Mouse (Mus musculus) left cerebral cortex, postnatal 10 days (tissue): ENCODE results near the gene 0610012G03Rik. TPM values are rescaled to one million over a fixed set of nuclear protein-coding genes. Genes with fewer than 3 reads are reported as not detected.
"Not testable (repeated sequence)": the region's sequence is repeated elsewhere in the genome, so short reads cannot be mapped to it uniquely, and the experiment has no call there.

Source experiments
- DNase-seq, 2 experiments: peaks; one replicate each; pipeline ENCODE4 v3.0.0; 2021 to 2022; ENCODE audit warnings: low spot score in 2 of 2, mixed read lengths in 1 of 2; ENCODE audit errors: extremely low spot score in 1 of 2
- intact Hi-C: fragments of 180-260 bp; cut with DNase I; formaldehyde crosslinking; loops from one replicate; pipeline ENCODE4 v1.15.1; 2025
- total RNA-seq, 2 experiments: library from RNA; stranded (reverse); gene quantifications; 2 replicates each; pipeline ENCODE4 v1.2.3; 2021

0610012G03Rik gene
- 10 to 100 TPM; 52.4 to 54.4 TPM for total RNA-seq

DNA sequence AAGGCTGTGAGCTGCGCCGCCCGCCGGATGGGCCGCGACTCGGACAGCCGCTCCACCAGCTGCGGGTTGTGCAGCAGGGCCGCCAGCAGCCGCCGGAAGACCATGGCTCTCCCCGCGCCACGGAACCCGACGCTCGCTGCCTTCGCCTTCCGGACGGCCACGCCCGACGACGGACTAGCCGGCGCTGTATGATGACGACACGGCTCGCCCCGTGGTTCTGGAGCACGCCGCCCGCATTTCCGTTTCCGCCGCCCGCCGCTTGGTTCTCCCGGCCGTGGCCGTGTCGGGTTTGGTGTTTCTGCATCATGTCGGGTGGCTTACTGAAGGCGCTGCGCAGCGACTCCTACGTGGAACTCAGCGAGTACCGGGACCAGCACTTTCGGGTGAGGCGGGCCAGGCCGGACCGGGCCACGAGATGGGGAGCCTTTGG, at the start of gene 0610012G03Rik, which contains the start of gene Ncbp2:
TSS of gene 0610012G03Rik (minus strand) at position 150 of the 430 bp plus-strand sequence.
TSS of gene Ncbp2 (plus strand) at position 169 of the 430 bp plus-strand sequence.
- DNase-seq: peak; percentile 95 to 99
- intact Hi-C loops: no loop called here

DNA sequence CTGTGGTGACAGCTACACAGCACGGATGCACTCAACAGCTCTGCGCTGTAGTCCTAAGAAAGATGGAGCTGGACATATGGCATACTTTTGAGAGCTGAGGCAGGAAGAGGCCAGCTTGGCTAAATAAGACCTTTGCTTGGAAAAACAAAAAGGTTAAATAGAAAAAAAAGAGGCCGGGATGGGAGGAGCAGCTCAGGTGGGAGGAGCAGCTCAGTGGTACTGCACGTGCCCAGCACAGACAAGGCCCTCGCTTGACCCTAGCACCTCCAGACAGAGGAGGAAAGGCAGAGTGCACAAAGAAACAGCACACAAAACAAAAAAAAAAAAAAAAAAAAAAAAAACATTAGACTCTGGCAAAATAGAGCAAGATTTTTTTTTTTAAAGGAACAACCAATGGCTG, 48.1 kb upstream of the 0610012G03Rik start:
- intact Hi-C loops: no loop called here
- no peak for DNase-seq

DNA sequence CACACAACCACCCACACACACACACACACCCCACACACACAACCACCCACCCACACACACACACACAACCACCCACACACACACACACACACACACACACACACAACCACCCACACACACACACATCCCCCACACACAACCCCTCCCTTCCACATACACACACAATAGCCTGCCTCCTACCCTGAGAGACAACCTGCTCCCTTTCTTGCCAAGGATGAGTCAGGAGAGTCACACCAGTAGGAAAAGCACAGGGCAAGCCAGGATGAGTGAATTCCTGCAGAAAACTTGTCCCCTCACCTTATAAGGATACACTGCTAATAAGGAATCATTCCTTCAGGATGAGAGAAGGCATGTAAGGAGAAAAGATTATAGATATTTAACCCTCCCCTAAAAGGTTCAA, 45.7 kb upstream of the 0610012G03Rik start:
- no peak for DNase-seq
- intact Hi-C loops: no loop called here

DNA sequence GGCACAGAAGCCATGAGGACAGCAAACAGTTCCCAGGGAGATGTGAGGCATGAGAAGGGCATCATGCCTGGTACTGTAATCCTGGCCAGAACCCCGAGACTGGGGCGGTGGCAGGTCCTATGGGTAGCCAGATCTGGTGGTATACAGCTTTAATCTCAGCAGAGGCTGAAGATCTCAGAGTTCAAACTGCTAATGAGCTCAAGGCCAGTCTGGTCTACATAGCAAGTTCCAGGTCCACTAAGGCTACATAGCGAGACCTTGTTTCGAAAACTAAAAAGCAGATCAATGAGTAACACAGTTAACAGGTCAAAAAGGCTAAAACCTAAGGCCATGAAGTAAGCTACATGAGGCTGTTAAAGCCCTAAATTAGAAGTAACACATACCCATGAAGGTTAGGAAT, 44.9 kb upstream of the 0610012G03Rik start:
- DNase-seq: no peak
- intact Hi-C loops: no loop called here

DNA sequence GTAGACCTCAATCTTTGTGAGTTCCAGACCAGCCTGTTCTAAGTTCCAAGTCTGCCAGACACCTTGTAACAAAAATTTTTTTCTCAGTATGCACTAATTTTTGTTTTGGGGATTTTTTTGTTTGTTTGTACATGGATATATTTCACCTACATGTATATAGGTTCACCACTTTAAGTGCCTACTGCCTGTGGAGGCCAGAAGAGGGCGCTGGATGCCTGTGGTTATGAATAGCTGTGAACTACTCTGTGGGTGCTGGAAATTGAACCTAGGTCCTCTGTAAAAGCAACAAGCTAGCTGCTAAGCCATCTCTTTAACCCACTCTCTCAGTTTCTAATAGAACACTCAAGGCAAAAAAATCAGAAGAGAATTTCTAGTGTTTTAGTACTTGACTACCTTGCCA, 43.7 kb upstream of the 0610012G03Rik start:
- intact Hi-C loops: no loop called here

DNA sequence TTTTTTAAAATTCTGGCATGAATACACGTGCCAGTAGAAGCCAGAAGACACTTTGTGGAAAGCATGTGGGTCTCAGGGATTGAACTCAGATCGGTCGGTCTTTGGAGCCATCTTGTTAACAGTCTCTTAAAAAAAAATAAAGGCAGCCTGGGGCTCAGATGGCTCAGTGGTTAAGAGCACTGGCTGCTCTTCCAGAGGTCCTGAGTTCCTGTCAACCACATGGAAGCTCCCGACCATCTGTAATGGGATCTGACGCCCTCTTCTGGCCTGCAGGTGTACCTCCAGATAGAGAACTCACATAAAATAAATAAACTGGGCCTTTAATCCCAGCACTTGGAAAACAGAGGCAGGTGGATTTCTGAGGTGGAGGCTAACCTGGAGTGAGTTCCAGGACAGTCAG, 32.7 kb upstream of the 0610012G03Rik start:
- no peak for DNase-seq
- intact Hi-C loops: no loop called here

More for the DNA sequence above, 43.7 kb upstream of the 0610012G03Rik start:
- no peak for DNase-seq

DNA sequence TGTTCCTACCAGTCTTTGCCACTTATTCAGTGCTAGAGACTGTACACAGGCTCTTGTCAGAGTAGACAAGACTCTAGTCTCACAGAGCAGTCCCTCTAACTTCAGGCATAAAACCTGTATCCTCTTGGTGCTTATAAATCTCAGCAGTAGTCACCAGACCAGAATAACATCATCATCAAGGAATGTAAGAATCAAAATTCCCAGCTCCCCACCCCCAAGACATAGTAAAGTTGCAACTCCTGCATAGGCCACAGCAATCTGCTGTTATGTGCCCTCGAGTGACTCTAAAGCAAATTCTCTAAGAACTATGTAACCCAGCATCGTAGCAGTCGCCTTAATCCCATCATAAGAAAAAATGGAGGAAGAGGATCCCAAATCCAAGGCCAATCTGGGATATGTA, 31.2 kb upstream of the 0610012G03Rik start:
- no peak for DNase-seq
- intact Hi-C loops: no loop called here

DNA sequence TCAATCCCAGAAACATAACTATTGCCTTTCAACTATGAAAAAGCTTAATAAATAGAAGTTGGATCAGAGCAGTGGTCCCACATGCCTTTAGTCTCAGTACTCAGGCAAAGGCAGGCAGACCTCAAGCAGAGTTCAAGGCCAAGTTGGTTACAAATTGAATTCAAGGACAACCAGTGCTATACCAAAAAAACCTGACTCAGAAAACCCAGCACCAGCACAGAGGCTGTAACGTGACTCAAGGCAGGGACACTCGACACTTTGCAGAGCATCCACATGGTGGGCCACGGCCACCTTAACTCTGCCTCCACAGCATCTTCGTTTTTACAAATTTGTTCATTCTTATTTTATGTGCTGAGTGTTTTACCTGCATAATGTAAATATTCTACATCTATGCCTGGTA, 27.0 kb upstream of the 0610012G03Rik start:
- intact Hi-C loops: no loop called here
- no peak for DNase-seq

DNA sequence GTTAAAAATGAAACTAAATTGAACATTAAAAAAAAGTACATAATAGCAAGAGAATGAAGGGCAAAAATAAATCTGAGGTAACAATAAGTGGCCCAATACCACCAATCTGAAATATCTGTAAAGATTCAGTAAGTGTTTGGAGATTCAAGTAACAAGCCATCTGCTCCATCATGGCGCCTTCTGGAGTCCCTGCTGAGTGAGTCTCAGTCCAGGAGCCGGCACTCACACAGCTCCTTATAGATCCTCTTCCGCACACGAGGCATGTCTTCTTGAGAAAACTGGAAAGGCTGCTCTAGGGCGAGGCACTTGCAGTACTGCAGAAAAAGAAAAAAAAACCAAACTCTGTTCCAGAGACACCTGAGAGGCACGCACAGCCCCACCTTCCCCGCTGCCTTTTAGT, 14.9 kb upstream of the 0610012G03Rik start:
- intact Hi-C loops: loop anchor here (5.0 kb wide), 1 partner anchor 319 kb away; no protein-coding TSS in a partner anchor
- DNase-seq: peak; percentile 38 to 44

DNA sequence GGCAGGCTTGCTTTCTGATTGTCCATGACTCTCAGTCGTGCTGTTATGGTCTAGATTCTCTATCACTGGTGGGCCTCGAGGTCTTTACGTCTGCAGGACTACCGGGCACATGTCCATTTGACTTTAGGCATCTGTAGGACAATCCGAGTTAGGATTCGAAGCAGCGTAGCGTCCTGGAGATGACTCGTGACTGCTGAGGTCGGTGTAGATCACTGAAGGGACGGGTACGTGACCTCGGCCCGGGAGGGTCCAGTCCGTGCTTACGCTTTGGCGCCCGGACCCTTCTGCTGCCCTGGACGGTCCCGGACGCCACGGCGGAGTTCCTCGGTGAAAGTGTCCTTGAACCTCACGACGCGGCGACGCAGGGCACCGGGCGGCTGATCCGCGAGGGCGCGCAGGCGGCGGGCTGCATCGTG, 385 bp downstream of the 0610012G03Rik start:
- no peak for DNase-seq
- intact Hi-C loops: no loop called here

DNA sequence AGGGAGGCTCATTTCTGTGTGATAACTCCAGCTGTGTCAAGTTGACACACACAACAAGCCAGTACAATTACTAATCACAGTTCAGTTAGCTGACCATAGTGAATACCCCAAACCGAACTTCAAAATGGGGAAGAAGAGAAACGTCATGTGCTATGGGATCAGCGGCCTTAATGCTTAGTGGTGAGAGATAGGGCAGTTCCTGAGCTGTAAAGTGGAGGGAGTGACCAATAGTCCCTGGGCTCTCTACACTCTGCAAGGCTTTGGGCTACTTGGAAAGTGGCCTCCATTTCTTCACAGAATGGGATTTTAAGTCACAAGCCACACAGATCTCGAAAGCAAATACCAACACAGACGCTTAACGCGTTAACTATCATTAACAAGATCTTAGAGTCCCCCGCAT, 961 bp downstream of the 0610012G03Rik start:
- no peak for DNase-seq
- intact Hi-C loops: no loop called here

DNA sequence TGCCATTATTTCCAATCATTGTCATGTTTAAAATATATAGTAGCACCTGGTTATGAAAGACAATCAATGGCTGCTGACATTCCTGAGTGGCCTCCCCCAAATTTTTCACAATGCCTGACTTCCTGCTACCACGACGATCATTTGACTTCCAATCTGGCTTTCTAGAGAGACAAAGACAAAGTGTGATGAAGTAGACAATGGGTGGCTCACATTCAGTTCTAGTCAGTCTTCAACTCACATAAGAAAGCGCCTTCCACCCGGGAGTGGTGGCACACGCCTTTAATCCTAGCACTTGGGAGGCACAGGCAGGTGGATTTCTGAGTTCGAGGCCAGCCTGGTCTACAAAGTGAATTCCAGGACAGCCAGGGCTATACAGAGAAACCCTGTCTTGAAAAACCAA, 2.3 kb downstream of the 0610012G03Rik start:
- DNase-seq, intact Hi-C loops: not testable (repeated sequence)

DNA sequence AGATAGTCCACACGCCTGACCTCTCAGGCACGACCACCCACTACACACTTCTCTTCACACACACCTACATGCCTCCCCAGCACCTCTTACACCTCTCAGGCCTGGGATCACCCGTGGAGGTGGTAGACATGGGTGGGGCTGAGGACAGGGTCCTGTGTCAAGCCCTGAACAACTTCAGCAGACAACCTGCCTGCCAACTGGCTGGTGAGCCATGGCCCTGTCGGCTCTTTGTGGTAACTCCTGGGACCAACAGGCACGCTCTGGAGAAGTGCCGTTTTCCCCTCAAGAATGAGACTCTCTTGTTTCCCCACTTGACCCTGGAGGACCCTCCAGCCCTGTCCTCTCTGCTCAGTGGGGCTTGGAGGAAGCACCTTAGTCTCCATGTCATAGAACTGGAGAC, 2.9 kb downstream of the 0610012G03Rik start:
- intact Hi-C loops: no loop called here
- DNase-seq: no peak

DNA sequence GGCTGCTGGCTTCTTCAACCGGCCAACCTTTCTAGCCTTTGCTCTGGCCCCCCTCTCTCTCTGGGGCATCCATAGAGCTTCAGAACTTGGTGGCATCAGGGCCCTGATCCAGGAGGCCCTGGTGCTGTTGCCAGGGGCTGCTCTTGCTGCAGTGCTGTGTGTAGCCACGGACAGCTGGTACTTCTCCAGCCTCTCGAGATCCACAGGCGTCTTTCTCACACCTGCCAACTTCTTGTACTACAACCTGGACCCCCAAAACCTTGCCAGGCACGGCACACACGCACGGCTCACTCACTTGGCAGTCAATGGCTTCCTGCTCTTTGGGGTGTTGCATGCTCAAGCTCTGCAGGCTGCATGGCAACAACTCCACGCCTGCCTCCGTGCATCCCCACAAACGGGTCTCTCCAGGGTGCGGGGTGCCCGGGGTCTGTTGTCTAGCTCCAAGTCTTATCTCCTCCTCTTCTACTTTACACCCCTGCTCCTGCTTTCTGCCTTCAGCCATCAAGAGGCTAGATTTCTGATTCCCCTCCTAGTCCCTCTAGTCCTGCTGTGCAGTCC, 3.5 kb downstream of the 0610012G03Rik start:
- intact Hi-C loops: no loop called here
- DNase-seq: peak in 1 of 2 experiments; percentile 39

DNA sequence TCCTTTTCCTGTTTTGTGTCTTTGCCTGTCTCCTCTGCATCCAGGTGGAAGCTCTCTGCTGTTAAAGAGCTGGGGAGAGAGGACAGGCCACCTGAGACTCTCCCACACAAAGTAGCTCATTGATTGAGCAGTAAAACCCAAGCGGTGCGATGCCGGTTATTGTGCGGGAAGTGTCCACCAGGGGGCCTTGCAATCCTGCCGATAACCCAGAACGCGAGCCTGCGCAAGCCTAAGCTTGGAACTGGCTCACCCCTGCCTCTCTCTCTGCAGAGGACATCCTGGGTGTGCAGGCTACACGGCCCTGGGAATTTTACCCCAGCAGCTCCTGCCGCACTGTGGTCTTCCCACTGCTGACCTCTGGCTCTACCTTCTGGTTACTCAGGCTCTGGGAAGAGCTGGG, 4.3 kb downstream of the 0610012G03Rik start:
- DNase-seq: peak; percentile 70 to 87
- intact Hi-C loops: no loop called here

DNA sequence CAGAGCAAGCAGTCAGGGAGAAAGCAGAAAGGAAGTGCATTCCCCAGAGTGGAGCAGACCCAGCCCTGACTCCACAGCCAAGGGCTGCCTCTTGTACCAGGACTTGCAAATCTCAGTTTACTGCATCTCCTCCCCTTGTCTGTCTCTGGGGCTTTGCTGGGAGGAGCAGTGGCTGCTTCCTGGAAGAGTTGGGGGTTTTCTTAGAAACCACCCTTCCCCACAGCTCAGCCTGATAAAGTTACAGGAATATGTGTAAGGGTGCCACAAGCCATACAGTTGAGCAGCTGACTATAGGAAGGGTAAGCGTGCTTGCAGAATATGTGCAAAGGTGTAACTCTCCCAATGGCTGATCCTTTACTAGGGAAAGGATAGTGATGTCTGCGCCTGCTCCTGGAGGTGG, 7.7 kb downstream of the 0610012G03Rik start:
- intact Hi-C loops: no loop called here
- DNase-seq: no peak

DNA sequence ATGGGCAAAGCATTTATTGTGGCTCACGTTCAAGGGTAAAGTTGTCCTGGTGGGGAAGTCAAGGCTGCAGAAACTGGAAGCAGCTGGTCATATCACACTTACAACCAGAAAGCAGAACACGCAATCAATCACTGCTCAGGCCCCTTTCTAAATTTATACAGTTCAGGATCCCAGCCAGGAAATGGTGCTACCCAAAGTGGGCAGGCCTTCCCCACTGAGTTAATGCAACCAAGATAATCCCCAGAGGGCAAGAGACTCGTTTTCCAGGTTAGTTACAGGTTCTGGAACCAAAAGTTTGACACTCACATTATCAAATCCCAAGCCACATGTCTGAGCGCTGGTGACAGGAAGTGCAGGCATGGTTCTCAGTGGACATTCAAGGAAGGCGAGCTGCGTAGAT, 9.4 kb downstream of the 0610012G03Rik start:
- DNase-seq: no peak
- intact Hi-C loops: no loop called here

DNA sequence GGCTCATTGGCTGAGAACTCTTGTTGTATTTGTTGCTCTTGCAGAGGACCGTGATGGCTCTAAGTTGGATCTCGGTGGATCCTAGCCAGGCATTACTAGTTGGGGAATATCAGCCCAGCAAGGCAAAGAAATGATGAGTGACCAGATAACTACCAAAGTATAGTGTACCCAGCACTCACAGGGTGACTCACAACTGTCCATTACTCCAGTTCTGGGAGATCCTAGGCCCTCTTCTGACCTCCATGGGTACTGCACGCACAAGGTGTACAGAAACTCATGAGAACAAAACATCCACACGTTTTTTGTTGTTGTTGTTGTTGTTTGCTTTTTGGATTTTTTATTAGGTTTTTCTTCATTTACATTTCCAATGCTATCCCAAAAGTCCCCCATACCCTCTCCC, 11.7 kb downstream of the 0610012G03Rik start:
- DNase-seq: no peak
- intact Hi-C loops: no loop called here

DNA sequence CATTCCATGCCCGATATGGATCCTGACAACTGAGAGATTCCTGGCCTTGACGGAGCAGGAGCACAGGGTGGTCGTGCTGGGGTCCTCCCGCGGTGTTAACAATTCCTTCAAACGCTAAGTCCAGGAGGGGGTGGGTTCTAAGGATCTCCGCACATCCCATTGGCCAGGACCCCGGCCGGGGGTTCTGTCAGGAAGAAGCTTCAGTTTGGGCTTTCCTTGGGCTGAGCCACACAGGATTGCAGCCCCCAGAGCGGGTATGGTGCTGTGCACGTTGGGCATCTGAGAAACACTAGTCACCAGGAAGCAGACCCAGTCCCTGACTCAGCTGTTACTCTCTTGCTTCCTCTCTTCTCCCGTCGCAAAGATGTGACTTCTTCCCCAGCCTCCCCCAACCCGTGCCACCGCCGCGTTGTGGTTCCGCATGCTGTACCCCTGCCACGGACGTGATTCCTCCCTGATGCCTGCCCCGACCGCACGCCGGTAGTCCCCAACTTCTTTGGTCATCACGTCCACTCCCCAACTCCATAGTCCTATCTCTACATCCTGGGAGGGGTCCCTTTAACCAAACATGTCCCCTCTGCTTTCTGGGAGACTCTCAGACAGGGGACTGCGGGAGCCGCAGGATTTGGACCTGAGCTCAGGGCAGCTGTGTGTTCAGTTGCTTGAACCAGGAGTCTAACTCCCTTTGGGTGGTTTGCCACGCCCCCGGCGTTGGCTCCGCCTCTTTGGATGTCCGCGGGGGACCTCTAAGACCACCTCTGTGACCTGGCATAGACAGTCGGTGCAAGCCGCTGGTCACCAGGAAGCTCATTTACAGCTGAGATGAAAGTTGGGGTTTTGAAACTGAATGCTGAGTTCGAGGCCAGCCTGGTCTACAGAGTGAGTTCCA, 13.0 kb downstream of the 0610012G03Rik start:
- intact Hi-C loops: no loop called here
- DNase-seq: peak; percentile 58 to 59

DNA sequence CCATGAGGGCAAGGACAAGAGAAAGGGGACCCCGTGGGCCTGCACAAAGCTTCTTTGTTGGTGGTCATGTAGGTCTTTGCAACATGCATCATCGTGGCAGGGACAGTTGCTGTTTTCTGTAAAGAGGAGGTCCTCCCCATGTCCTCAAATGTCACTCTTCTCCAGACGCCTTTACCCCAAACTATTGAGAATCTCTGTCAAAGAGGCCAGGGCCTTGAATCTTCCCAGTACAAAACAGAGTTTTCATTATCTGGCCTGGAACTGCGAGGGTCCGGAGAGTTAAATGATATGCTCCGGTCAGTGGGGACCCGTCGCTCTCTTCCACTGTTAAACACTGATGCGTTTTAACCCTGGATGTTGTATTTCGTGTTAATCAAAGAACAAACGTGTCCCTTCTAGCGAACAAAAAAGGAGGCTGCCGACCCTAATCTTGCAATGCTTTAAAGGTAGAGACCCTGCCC, 13.7 kb downstream of the 0610012G03Rik start:
- DNase-seq: no peak
- intact Hi-C loops: no loop called here
